Mouse (Mus musculus) stomach, postnatal 0 days (tissue): ENCODE data around the gene Bmpr2. TPM values are rescaled to one million over a fixed set of nuclear protein-coding genes. Genes with fewer than 3 reads are reported as not detected.

Source experiments
- ATAC-seq: fragments of 200-750 bp; cut with Nextera tagmentation; 2 replicates; pipeline ENCODE4 v1.8.0; 2017; ENCODE audit not compliant: low FRiP score, low TSS enrichment
- DNase-seq: peaks from one replicate; pipeline ENCODE4 v3.0.0-alpha.2; 2016; ENCODE audit warnings: low spot score
- H3K27ac ChIP-seq: fragments of 300-500 bp; sonication (generic); replicated peaks from 2 replicates; pipeline ENCODE4 v1.5.1; 2014; ENCODE audit warnings: mild to moderate bottlenecking, control low read depth
- H3K27me3 ChIP-seq: fragments of 300-500 bp; sonication (generic); 2 replicates; pipeline ENCODE4 v1.6.1; 2014; ENCODE audit warnings: low read length; ENCODE audit not compliant: control insufficient read depth, insufficient read depth
- H3K36me3 ChIP-seq: fragments of 300-500 bp; sonication (generic); 2 replicates; pipeline ENCODE4 v1.6.1; 2014; ENCODE audit warnings: low read length, mixed read lengths; ENCODE audit not compliant: control insufficient read depth, insufficient read depth
- H3K4me1 ChIP-seq: fragments of 300-500 bp; sonication (generic); replicated peaks from 2 replicates; pipeline ENCODE4 v1.6.1; 2014; ENCODE audit warnings: antibody characterized with exemption; ENCODE audit not compliant: control insufficient read depth, insufficient read depth
- H3K4me2 ChIP-seq: fragments of 300-500 bp; sonication (generic); replicated peaks from 2 replicates; pipeline ENCODE4 v1.6.1; 2014; ENCODE audit warnings: low read depth, mild to moderate bottlenecking, control low read depth, moderate library complexity
- H3K4me3 ChIP-seq: fragments of 300-500 bp; sonication (generic); 2 replicates; pipeline ENCODE4 v1.5.1; 2014; ENCODE audit warnings: low read depth, low read length, control low read depth
- H3K9ac ChIP-seq: fragments of 300-500 bp; sonication (generic); 2 replicates; pipeline ENCODE4 v1.6.1; 2014; ENCODE audit warnings: mild to moderate bottlenecking, low read length, control low read depth, mixed read lengths
- H3K9me3 ChIP-seq: fragments of 300-500 bp; sonication (generic); 2 replicates; pipeline ENCODE4 v1.6.1; 2016; ENCODE audit warnings: low read length; ENCODE audit not compliant: control insufficient read depth
- CTCF ChIP-seq: IDR thresholded peaks from 2 replicates; pipeline ENCODE4 v1.5.1; 2016; ENCODE audit warnings: antibody characterized with exemption, low read depth, mild to moderate bottlenecking, moderate library complexity
- EP300 ChIP-seq: optimal IDR thresholded peaks from 2 replicates; pipeline ENCODE3; 2016; ENCODE audit warnings: antibody characterized with exemption
- WGBS: fragments of 180-500 bp; shearing (Covaris S2); extraction: QIAGEN DNeasy Blood & Tissue Kit; methylation state at CpG from one replicate; pipeline ENCODE4 v1.1.7; 2014; 5-methylcytosine and 5-hydroxymethylcytosine counted together
- polyA plus RNA-seq: library from polyadenylated mRNA; unstranded; fragments of >200 nt; fragmentation: Nextera tagmentation; extraction: Ambion mirVana; gene quantifications from 2 replicates; pipeline ENCODE4 v1.2.1, GENCODE M21; 2015

The Bmpr2 gene
- polyA plus RNA-seq, 1 experiment from 2014 or later = 5.2 TPM

GRCm38 (mm10) chr1:59833723-59834122 lies 70.5 kb downstream of the Bmpr2 start:
- H3K9me3 ChIP-seq = no peaks in the 10 kb centered on the region
- TF ChIP-seq CTCF (no peak), EP300 (no peak)
- no peaks in the 10 kb centered on the region for H3K36me3 ChIP-seq
- no peak overlapping the region for H3K9ac ChIP-seq
- peak; percentile 18 for DNase-seq
- no peaks in the 10 kb centered on the region for H3K27me3 ChIP-seq
- no peaks in the 10 kb centered on the region for H3K4me1 ChIP-seq
- no peak overlapping the region for H3K4me3 ChIP-seq
- H3K4me2 ChIP-seq = no peak overlapping the region
- no peak overlapping the region for H3K27ac ChIP-seq
- WGBS = 3% methylated on average over 2 of the region's 2 CpGs
- ATAC-seq = no peak

- H3K4me2 ChIP-seq = no peak overlapping the region
- H3K4me1 ChIP-seq = no peaks in the 10 kb centered on the region
- H3K27ac ChIP-seq = no peak overlapping the region
- H3K4me3 ChIP-seq = no peak overlapping the region
- H3K27me3 ChIP-seq = no peaks in the 10 kb centered on the region
- H3K9ac ChIP-seq = no peak overlapping the region
- H3K9me3 ChIP-seq = no peaks in the 10 kb centered on the region
- WGBS = 81% methylated on average over 8 of the region's 8 CpGs
- DNase-seq (no peak), ATAC-seq (no peak)
- TF ChIP-seq CTCF (no peak), EP300 (no peak)
- H3K36me3 ChIP-seq = no peaks in the 10 kb centered on the region
Measured at GRCm38 (mm10) chr1:59848327-59848726, 85.1 kb downstream of the Bmpr2 start.

GRCm38 (mm10) chr1:59859046-59859445 lies 95.8 kb downstream of the Bmpr2 start:
- Histone ChIP-seq H3K9me3 (no peaks in the 10 kb centered on the region), H3K4me3 (no peak overlapping the region), H3K4me1 (no peaks in the 10 kb centered on the region), H3K27ac (no peak overlapping the region), H3K4me2 (no peak overlapping the region), H3K9ac (no peak overlapping the region), H3K27me3 (no peaks in the 10 kb centered on the region), H3K36me3 (0 out of 2 replicates have a peak, but pooled peaks cover 3% of the 10 kb centered on the region)
- DNase-seq (no peak), ATAC-seq (no peak)
- 96% methylated on average over 1 of the region's 1 CpGs for WGBS
- TF ChIP-seq EP300 = no peak
- no peak for TF ChIP-seq CTCF

- H3K9me3 ChIP-seq = no peaks in the 10 kb centered on the region
- H3K4me3 ChIP-seq = no peak overlapping the region
- H3K4me2 ChIP-seq = no peak overlapping the region
- DNase-seq = no peak
- peaks cover 5% of the 10 kb centered on the region; the same call in 1 of the 2 replicates for H3K36me3 ChIP-seq
- ATAC-seq = no peak
- H3K9ac ChIP-seq = no peak overlapping the region
- H3K27me3 ChIP-seq = no peaks in the 10 kb centered on the region
- no peak overlapping the region for H3K27ac ChIP-seq
- WGBS = 67% methylated on average over 1 of the region's 1 CpGs
- TF ChIP-seq CTCF (no peak), EP300 (no peak)
- H3K4me1 ChIP-seq = no peaks in the 10 kb centered on the region
Measured at GRCm38 (mm10) chr1:59862144-59862543, 98.9 kb downstream of the Bmpr2 start.

GRCm38 (mm10) chr1:59868041-59868440 lies 104.8 kb downstream of the Bmpr2 start:
- Histone ChIP-seq H3K9ac (no peak overlapping the region), H3K27ac (no peak overlapping the region), H3K4me1 (no peaks in the 10 kb centered on the region), H3K36me3 (peaks cover 11% of the 10 kb centered on the region), H3K27me3 (no peaks in the 10 kb centered on the region), H3K4me2 (no peak overlapping the region), H3K4me3 (no peak overlapping the region), H3K9me3 (no peaks in the 10 kb centered on the region)
- ATAC-seq (no peak), DNase-seq (no peak)
- WGBS = 93% methylated on average over 5 of the region's 5 CpGs
- no peak for TF ChIP-seq CTCF
- no peak for TF ChIP-seq EP300

- H3K9me3 ChIP-seq = no peaks in the 10 kb centered on the region
- no peak overlapping the region for H3K27ac ChIP-seq
- DNase-seq = no peak
- H3K4me1 ChIP-seq = no peaks in the 10 kb centered on the region
- H3K36me3 ChIP-seq = no peaks in the 10 kb centered on the region
- no peak for ATAC-seq
- TF ChIP-seq CTCF (peak; percentile 34), EP300 (no peak)
- 84% methylated on average over 3 of the region's 3 CpGs for WGBS
- no peak overlapping the region for H3K9ac ChIP-seq
- no peak overlapping the region for H3K4me3 ChIP-seq
- H3K27me3 ChIP-seq = no peaks in the 10 kb centered on the region
- no peak overlapping the region for H3K4me2 ChIP-seq
Measured at GRCm38 (mm10) chr1:59874023-59874422, 110.8 kb downstream of the Bmpr2 start.
